Mouse (Mus musculus) liver, embryonic 14.5 days (tissue): Measurements from ENCODE around the gene Hydin. TPM values are rescaled to one million over a fixed set of nuclear protein-coding genes. Genes with fewer than 3 reads are reported as not detected.

Experiments
- ATAC-seq: fragments of 200-750 bp; cut with Nextera tagmentation; 2 replicates; pipeline ENCODE4 v1.8.0; 2017; ENCODE audit warnings: moderate number of reproducible peaks, mild to moderate bottlenecking, moderate library complexity; ENCODE audit not compliant: insufficient read depth
- DNase-seq, 3 experiments: peaks; one replicate each; pipeline ENCODE4 v3.0.0-alpha.2; 2012 to 2013; ENCODE audit warnings: low read depth in 3 of 3, low spot score in 3 of 3
- H3K27ac ChIP-seq: fragments of 300-500 bp; sonication (generic); 2 replicates; pipeline ENCODE4 v1.5.1; 2014; ENCODE audit warnings: moderate library complexity, mild to moderate bottlenecking, control low read depth, inconsistent platforms
- H3K27me3 ChIP-seq: fragments of 300-500 bp; sonication (generic); 2 replicates; pipeline ENCODE4 v1.6.1; 2014; ENCODE audit warnings: mild to moderate bottlenecking, low read length, moderate library complexity; ENCODE audit not compliant: control insufficient read depth, insufficient read depth
- H3K36me3 ChIP-seq: fragments of 300-500 bp; sonication (generic); replicated peaks from 2 replicates; pipeline ENCODE4 v1.6.1; 2014; ENCODE audit warnings: low read depth; ENCODE audit not compliant: control insufficient read depth, insufficient read depth
- H3K4me1 ChIP-seq, 2 experiments: fragments of 200-500 bp in 1 of 2; fragments of 300-500 bp in 1 of 2; sonication (generic) in 1 of 2; replicated peaks; 2 replicates each; pipeline ENCODE4 v1.6.1; 2012 to 2014; ENCODE audit warnings: antibody characterized with exemption in 1 of 2, inconsistent platforms in 1 of 2, low read length in 1 of 2; ENCODE audit not compliant: control insufficient read depth in 2 of 2, insufficient read depth in 2 of 2
- H3K4me2 ChIP-seq: fragments of 300-500 bp; sonication (generic); 2 replicates; pipeline ENCODE4 v1.6.1; 2014; ENCODE audit warnings: low read depth, mild to moderate bottlenecking, control low read depth, moderate library complexity
- H3K4me3 ChIP-seq, 2 experiments: fragments of 200-500 bp in 1 of 2; fragments of 300-500 bp in 1 of 2; sonication (generic) in 1 of 2; 2 replicates each; pipeline ENCODE4 v1.5.1; 2012 to 2014; ENCODE audit warnings: low read depth in 2 of 2, low read length in 2 of 2, mild to moderate bottlenecking in 2 of 2, control low read depth in 1 of 2, inconsistent platforms in 1 of 2, moderate library complexity in 1 of 2; ENCODE audit not compliant: insufficient read depth in 1 of 2
- H3K9ac ChIP-seq: fragments of 300-500 bp; sonication (generic); replicated peaks from 2 replicates; pipeline ENCODE4 v1.6.1; 2014; ENCODE audit warnings: mild to moderate bottlenecking, control low read depth, moderate library complexity
- H3K9me3 ChIP-seq: fragments of 300-500 bp; sonication (generic); 2 replicates; pipeline ENCODE4 v1.6.1; 2016; ENCODE audit warnings: low read length, mixed read lengths; ENCODE audit not compliant: control insufficient read depth
- CTCF ChIP-seq: IDR thresholded peaks from 2 replicates; pipeline ENCODE4 v1.5.1; 2016; ENCODE audit warnings: antibody characterized with exemption, low read depth, control low read depth
- EP300 ChIP-seq: IDR thresholded peaks from 2 replicates; pipeline ENCODE4 v1.6.1; 2016; ENCODE audit warnings: antibody characterized with exemption, low read depth
- WGBS: fragments of 180-500 bp; shearing (Covaris S2); extraction: QIAGEN DNeasy Blood & Tissue Kit; methylation state at CpG from one replicate; pipeline ENCODE4 v1.1.7; 2014; ENCODE audit not compliant: insufficient replicate concordance; 5-methylcytosine and 5-hydroxymethylcytosine counted together
- polyA plus RNA-seq, 2 experiments: library from polyadenylated mRNA; depleted of rRNA in 1 of 2; stranded (reverse) in 1 of 2; unstranded in 1 of 2; fragments of >200 nt; fragmentation: Nextera tagmentation in 1 of 2; extraction: Ambion mirVana in 1 of 2; gene quantifications; 2 replicates each; pipeline versions ENCODE4 v1.2.1 to v1.2.3; 2012 to 2014

Hydin gene
- polyA plus RNA-seq, 2 experiments = 0.03 to 0.10 TPM

GRCm38 (mm10) chr8:110644422-110644821 is 377.6 kb downstream of the Hydin start:
- no peaks in the 10 kb centered on the region for H3K9me3 ChIP-seq
- H3K4me1 ChIP-seq = no peaks in the 10 kb centered on the region
- H3K4me3 ChIP-seq = no peak overlapping the region
- no peak for DNase-seq
- no peak for TF ChIP-seq EP300
- 74% methylated on average over 4 of the region's 4 CpGs for WGBS
- no peak for ATAC-seq
- no peak overlapping the region for H3K4me2 ChIP-seq
- no peaks in the 10 kb centered on the region for H3K27me3 ChIP-seq
- no peak overlapping the region for H3K27ac ChIP-seq
- no peak overlapping the region for H3K9ac ChIP-seq
- no peaks in the 10 kb centered on the region; the same call in none of the 2 replicates for H3K36me3 ChIP-seq

DNA sequence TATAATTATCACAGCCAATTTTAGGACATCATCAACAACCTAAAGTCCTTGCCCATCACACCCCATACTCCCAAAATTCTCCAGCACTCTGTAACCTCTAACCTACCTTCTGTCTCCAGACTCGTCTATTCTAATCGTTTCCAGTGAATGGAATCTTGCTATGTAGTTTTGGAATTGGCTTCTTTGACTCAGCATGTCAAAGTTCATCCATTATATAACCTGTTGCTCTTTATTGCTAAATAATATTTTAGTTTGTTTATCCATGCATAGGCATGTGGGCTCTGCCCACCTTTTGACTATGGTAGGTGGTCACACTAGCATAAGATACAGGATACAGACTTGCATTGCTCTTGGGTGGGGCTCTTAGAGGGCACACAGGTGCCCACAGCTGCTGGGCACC is 378.1 kb downstream of the Hydin start:
- Histone ChIP-seq H3K4me2 (no peak overlapping the region), H3K27me3 (no peaks in the 10 kb centered on the region), H3K4me3 (no peak overlapping the region), H3K9ac (no peak overlapping the region), H3K27ac (no peak overlapping the region), H3K4me1 (no peaks in the 10 kb centered on the region), H3K9me3 (no peaks in the 10 kb centered on the region), H3K36me3 (no peaks in the 10 kb centered on the region; the same call in none of the 2 replicates)
- 79% methylated on average over 2 of the region's 2 CpGs for WGBS
- ATAC-seq (no peak), DNase-seq (no peak)
- TF ChIP-seq EP300 (no peak), CTCF (no peak)

DNA sequence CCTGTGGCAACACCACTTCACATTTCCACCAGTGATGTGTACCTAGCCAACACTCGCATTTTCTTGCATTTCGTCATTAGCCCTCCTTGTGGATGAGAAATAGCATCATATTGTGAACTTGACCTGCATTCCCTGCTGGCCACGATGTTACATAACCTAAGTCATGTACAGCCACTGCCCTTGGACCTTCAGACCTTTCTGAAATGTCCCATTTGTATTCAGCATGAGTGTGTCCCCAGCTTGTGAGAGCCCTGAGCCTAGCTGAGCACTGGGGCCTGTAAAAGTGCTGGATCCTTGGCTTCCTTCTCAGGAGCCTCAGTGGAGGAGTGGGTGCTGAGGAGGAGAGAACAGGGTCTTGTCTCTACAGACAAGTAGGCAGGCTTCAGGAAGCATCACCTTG is 378.6 kb downstream of the Hydin start:
- Histone ChIP-seq H3K9me3 (no peaks in the 10 kb centered on the region), H3K4me1 (no peaks in the 10 kb centered on the region), H3K27me3 (no peaks in the 10 kb centered on the region), H3K27ac (no peak overlapping the region), H3K9ac (no peak overlapping the region), H3K36me3 (no peaks in the 10 kb centered on the region; the same call in none of the 2 replicates), H3K4me3 (no peak overlapping the region), H3K4me2 (no peak overlapping the region)
- DNase-seq (no peak), ATAC-seq (no peak)
- 75% methylated on average over 3 of the region's 3 CpGs for WGBS
- no peak for TF ChIP-seq CTCF
- no peak for TF ChIP-seq EP300

DNA sequence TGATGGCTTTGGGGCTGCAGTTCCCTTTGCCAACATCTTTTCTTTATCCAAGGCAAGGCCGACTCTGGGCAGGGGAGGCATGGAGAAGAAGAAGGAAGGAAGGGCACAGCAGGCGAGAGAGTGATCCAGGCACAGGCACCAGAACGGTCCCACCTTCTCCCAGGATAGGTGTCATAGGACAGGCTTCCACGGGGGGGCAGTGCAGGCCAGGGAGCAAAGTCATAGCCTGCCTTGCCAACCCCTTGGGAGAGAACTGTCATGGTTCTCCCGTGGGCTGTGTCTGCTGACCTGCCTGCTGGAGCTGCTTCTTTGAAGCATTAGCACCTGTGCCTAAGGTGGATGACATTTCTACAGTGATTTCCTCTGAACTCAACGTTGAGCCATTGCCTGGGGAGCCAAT is 379.3 kb downstream of the Hydin start:
- DNase-seq = no peak
- Histone ChIP-seq H3K9ac (no peak overlapping the region), H3K27ac (no peak overlapping the region), H3K4me2 (no peak overlapping the region), H3K4me1 (no peaks in the 10 kb centered on the region), H3K4me3 (no peak overlapping the region), H3K9me3 (no peaks in the 10 kb centered on the region), H3K36me3 (no peaks in the 10 kb centered on the region; the same call in none of the 2 replicates), H3K27me3 (no peaks in the 10 kb centered on the region)
- TF ChIP-seq EP300 (no peak), CTCF (peak; percentile 85)
- ATAC-seq = no peak
- 39% methylated on average over 6 of the region's 6 CpGs for whole genome bisulfite sequencing

- Histone ChIP-seq H3K27ac (no peak overlapping the region), H3K9ac (no peak overlapping the region), H3K27me3 (no peaks in the 10 kb centered on the region), H3K4me3 (no peak overlapping the region), H3K9me3 (no peaks in the 10 kb centered on the region), H3K4me2 (no peak overlapping the region), H3K4me1 (no peaks in the 10 kb centered on the region), H3K36me3 (no peaks in the 10 kb centered on the region; the same call in none of the 2 replicates)
- 87% methylated on average over 3 of the region's 3 CpGs for WGBS
- TF ChIP-seq CTCF (no peak), EP300 (no peak)
- ATAC-seq = no peak
- no peak for DNase-seq
Observed at GRCm38 (mm10) chr8:110648577-110648976, 381.8 kb downstream of the Hydin start.
